Mouse (Mus musculus) activated CD4-positive, CD25-positive, alpha-beta regulatory T cell, adult 4 months (primary cell): ENCODE measurements around the gene Abi3bp. TPM values are rescaled to one million over a fixed set of nuclear protein-coding genes. Genes with fewer than 3 reads are reported as not detected.

Experiments used
- ATAC-seq: one replicate; pipeline ENCODE4 v1.8.0; 2017
- polyA plus RNA-seq, 2 experiments: library from polyadenylated mRNA; unstranded; fragments of 100-300 nt; shearing (Covaris generic); gene quantifications; one replicate each; pipeline ENCODE4 v1.2.1; 2017

Gene Abi3bp
- polyA plus RNA-seq, 2 experiments from 2014 or later, result 0.12 to 0.18 TPM

- ATAC-seq, result no peak
Measured at GRCm38 (mm10) chr16:56518024-56518423, 40.3 kb downstream of the Abi3bp start.

GRCm38 (mm10) chr16:56524359-56524758, 46.7 kb downstream of the Abi3bp start:
- ATAC-seq, result no peak

GRCm38 (mm10) chr16:56526482-56526881, 48.8 kb downstream of the Abi3bp start:
- no peak for ATAC-seq

GRCm38 (mm10) chr16:56528079-56528688, 50.5 kb downstream of the Abi3bp start:
- ATAC-seq, result no peak

- ATAC-seq, result no peak
Measured at GRCm38 (mm10) chr16:56579536-56579935, 101.9 kb downstream of the Abi3bp start.

- ATAC-seq, result no peak
Measured at GRCm38 (mm10) chr16:56593581-56593980, 115.9 kb downstream of the Abi3bp start.

GRCm38 (mm10) chr16:56594866-56595265, 117.2 kb downstream of the Abi3bp start:
- ATAC-seq, result no peak

- ATAC-seq, result no peak
Measured at GRCm38 (mm10) chr16:56598427-56598826, 120.7 kb downstream of the Abi3bp start.

GRCm38 (mm10) chr16:56602394-56602793, 124.7 kb downstream of the Abi3bp start:
- no peak for ATAC-seq

- ATAC-seq, result no peak
Measured at GRCm38 (mm10) chr16:56610572-56610971, 132.9 kb downstream of the Abi3bp start.

- no peak for ATAC-seq
Measured at GRCm38 (mm10) chr16:56611096-56611867, 133.6 kb downstream of the Abi3bp start.

- no peak for ATAC-seq
Measured at GRCm38 (mm10) chr16:56638544-56638943, 160.9 kb downstream of the Abi3bp start.

- no peak for ATAC-seq
Measured at GRCm38 (mm10) chr16:56645251-56645650, 167.6 kb downstream of the Abi3bp start.

- no peak for ATAC-seq
Measured at GRCm38 (mm10) chr16:56646382-56647172, 168.9 kb downstream of the Abi3bp start.

GRCm38 (mm10) chr16:56655193-56655910, 177.7 kb downstream of the Abi3bp start:
- no peak for ATAC-seq

GRCm38 (mm10) chr16:56658866-56659265, 181.2 kb downstream of the Abi3bp start:
- no peak for ATAC-seq

GRCm38 (mm10) chr16:56669520-56669919, 191.8 kb downstream of the Abi3bp start:
- no peak for ATAC-seq

GRCm38 (mm10) chr16:56670941-56671340, 193.3 kb downstream of the Abi3bp start:
- ATAC-seq, result no peak

GRCm38 (mm10) chr16:56673420-56673819, 195.7 kb downstream of the Abi3bp start:
- ATAC-seq, result no peak

- ATAC-seq, result no peak
Measured at GRCm38 (mm10) chr16:56677146-56677545, 199.5 kb downstream of the Abi3bp start.

GRCm38 (mm10) chr16:56681010-56681645, 203.4 kb downstream of the Abi3bp start:
- ATAC-seq, result no peak

GRCm38 (mm10) chr16:56686747-56687146, 209.1 kb downstream of the Abi3bp start:
- no peak for ATAC-seq
